Mouse (Mus musculus) CD4-positive, CD25-positive, alpha-beta regulatory T cell, adult 9 weeks (primary cell): ENCODE data around the gene Rbm38. TPM values are rescaled to one million over a fixed set of nuclear protein-coding genes. Genes with fewer than 3 reads are reported as not detected.

Source experiments
- polyA plus RNA-seq: library from polyadenylated mRNA; unstranded; fragments of 100-300 nt; shearing (Covaris generic); gene quantifications from one replicate; pipeline ENCODE4 v1.2.1, GENCODE M21; 2017

The Rbm38 gene
- polyA plus RNA-seq = 31.5 TPM

DNA sequence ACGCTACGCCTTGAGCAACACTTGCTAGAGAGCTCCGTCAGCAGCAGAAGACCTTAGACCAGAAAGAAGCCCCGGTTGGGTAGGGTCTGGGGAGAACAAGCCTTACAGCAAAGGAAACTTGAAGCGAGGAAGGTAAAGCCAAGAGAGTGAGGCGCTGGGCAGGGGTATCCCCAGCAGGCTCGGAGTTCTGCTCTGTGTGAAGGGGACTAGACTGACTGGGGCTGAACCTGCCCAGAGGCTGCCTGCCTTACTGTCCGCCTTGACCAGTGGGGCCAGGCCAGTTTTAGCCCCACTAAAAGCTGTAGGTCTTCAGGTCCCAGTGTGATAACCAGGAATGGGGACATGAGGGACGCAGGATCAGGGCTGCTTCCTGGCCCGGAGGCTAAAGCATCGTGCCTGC, at the start of gene Rbm38:
Rbm38 (plus strand) TSS at position 69 of the 400 bp plus-strand sequence.

DNA sequence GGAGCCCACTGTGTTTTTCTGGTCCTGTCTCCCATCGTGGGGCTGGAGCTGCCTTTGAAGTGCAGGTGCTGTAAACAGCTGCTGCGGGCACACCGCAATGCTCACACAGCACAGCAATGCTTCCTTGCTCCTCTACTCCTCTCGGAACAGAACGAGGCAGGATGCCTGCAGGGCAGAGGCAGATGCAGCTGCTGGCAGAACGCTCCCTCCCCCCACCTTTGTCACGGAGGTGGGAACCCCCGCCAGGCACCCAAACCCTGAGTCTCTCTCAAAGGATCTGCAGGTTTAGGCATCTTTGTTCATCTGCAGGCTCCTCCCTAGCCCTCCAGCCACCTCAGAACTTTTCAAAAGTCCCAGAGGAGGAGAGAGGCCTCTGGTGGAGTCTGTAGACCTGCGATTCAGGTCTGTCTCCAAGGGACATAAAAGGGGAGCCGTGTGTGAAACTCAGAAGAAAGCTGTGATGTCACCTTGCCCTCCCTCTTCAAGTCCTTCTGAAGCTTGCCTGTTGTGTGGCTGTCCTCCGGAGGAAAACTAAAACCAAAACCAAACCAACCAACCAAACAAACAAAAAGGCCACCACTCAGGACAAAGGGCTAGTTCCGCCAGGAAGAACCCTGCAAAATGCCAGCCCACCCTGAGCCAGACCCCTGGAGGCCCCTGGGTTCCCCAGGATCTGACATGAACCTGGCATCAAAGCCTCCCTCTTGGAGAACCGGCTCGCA, 42.7 kb upstream of the Rbm38 start, which contains the start of gene Spo11:
Spo11 (plus strand) TSS at position 292 of the 722 bp plus-strand sequence.

DNA sequence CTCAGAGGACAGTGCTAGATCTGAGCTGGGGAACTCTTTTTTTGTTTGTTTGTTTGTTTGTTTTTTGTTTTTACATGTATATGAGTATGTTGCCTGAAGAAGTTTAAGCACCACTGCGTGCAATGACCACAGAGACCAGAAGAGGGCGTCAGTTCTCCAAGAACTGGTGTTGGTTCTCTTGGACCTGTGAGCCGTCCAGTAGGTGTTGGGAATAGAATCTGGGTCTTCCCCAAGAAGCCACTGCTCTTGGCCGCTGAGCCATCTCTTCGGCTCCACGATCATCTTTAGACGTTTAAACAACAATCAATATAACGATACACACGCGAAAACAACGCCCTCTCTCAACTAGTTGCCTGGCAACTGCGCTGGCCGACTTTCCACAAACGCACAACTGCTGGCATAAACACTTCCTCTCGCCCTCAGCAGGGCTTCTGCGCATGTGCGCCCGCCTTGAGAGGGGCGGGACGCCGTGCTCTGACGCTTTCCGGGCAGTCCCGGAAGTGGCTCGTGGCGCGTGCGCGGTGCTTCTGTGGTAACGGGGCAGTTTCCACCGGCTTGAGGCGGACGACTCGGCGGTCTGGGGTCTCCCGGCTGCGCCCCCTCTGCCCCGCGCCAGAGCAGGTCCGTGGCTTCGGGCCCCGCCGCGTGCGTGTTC, 20.5 kb upstream of the Rbm38 start, which contains the start of gene Rae1:
Rae1 (plus strand) TSS at position 488 of the 655 bp plus-strand sequence.

Other genes with a start within 250 kb of the Rbm38 start
- gene Bmp7, start 80.2 kb upstream of the Rbm38 start, polyA plus RNA-seq = 9.6 TPM
- gene Spo11, start 42.8 kb upstream of the Rbm38 start, polyA plus RNA-seq = 8.0 TPM
- gene Rae1, start 20.4 kb upstream of the Rbm38 start, polyA plus RNA-seq = 46.9 TPM
- gene Ctcfl, start 99.0 kb downstream of the Rbm38 start, polyA plus RNA-seq = not detected
- gene Pck1, start 132.6 kb downstream of the Rbm38 start, polyA plus RNA-seq = not detected
- 234 TPM for gene Zbp1, start 198.4 kb downstream of the Rbm38 start, polyA plus RNA-seq